Mouse (Mus musculus) neural tube, embryonic 12.5 days (tissue): ENCODE results near the gene Sorbs2. TPM values are rescaled to one million over a fixed set of nuclear protein-coding genes. Genes with fewer than 3 reads are reported as not detected.
A peak's percentile ranks its signal among the peaks of the same experiment; 100 is the strongest.
"Not testable (repeated sequence)": the region's sequence is repeated elsewhere in the genome, so short reads cannot be mapped to it uniquely, and the experiment has no call there.

Experiments
- ATAC-seq: fragments of 200-750 bp; cut with Nextera tagmentation; 2 replicates; pipeline ENCODE4 v1.8.0; 2017; ENCODE audit warnings: low read depth, mild to moderate bottlenecking, moderate TSS enrichment, moderate library complexity; ENCODE audit not compliant: low FRiP score
- H3K27ac ChIP-seq: fragments of 300-500 bp; sonication (generic); 2 replicates; pipeline ENCODE4 v1.5.1; 2016
- H3K27me3 ChIP-seq: fragments of 300-500 bp; sonication (generic); replicated peaks from 2 replicates; pipeline ENCODE4 v1.6.1; 2016; ENCODE audit warnings: mild to moderate bottlenecking
- H3K36me3 ChIP-seq: fragments of 300-500 bp; sonication (generic); 2 replicates; pipeline ENCODE4 v1.6.1; 2016; ENCODE audit warnings: mild to moderate bottlenecking
- H3K4me1 ChIP-seq: fragments of 300-500 bp; sonication (generic); 2 replicates; pipeline ENCODE4 v1.6.1; 2016
- H3K4me2 ChIP-seq: fragments of 300-500 bp; sonication (generic); replicated peaks from 2 replicates; pipeline ENCODE4 v1.6.1; 2016; ENCODE audit warnings: mild to moderate bottlenecking
- H3K4me3 ChIP-seq: fragments of 300-500 bp; sonication (generic); 2 replicates; pipeline ENCODE4 v1.5.1; 2016
- H3K9ac ChIP-seq: fragments of 300-500 bp; sonication (generic); 2 replicates; pipeline ENCODE4 v1.6.1; 2016; ENCODE audit warnings: mild to moderate bottlenecking
- H3K9me3 ChIP-seq: fragments of 300-500 bp; sonication (generic); 2 replicates; pipeline ENCODE4 v1.6.1; 2016; ENCODE audit warnings: mild to moderate bottlenecking
- WGBS: fragments of 180-500 bp; shearing (Covaris S2); methylation state at CpG from one replicate; pipeline ENCODE4 v1.1.7; 2016; 5-methylcytosine and 5-hydroxymethylcytosine counted together
- polyA plus RNA-seq: library from polyadenylated mRNA; unstranded; fragments of >200 nt; fragmentation: Nextera tagmentation; extraction: Ambion mirVana; gene quantifications from 2 replicates; pipeline ENCODE4 v1.2.1, GENCODE M21; 2016

The Sorbs2 gene
- polyA plus RNA-seq, 1 experiment from 2014 or later, result 50.0 TPM

DNA sequence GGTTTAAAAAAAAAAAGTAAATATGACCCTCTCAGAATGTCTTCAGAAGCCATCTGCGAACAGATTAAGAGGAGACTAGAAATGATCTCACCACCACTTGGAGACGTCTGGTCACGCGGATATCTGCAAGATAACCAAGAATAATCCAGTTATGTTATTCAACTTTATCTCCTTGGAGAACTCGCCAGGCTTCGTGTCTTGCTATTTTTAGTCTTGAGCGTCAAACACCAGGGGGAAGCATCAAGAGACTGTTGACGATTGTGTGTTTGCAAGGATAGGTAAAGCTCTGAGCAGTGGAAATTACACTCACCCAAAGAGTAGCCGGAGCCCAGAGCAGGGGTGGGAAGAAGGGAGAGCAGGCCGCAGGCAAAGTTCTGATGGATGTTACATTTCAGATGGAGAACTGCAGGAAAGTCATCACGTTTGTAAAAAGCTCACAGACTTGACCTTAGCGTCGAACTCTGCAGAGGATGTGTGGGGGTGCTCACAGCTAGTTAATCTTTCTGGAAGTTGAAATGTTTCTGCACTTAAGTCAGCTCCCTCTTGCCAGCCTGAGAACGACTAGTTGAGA, 337.4 kb downstream of the Sorbs2 start:
- Histone ChIP-seq H3K4me3 (no peak overlapping the region), H3K27ac (no peak overlapping the region), H3K4me2 (no peak overlapping the region), H3K9me3 (no peaks in the 10 kb centered on the region), H3K27me3 (no peaks in the 10 kb centered on the region), H3K36me3 (no peaks in the 10 kb centered on the region), H3K9ac (no peak overlapping the region), H3K4me1 (peaks cover 10% of the 10 kb centered on the region; the same call in 1 of the 2 replicates)
- no peak for ATAC-seq
- 84% methylated on average over 14 of the region's 14 CpGs for WGBS

- no peaks in the 10 kb centered on the region for H3K9me3 ChIP-seq
- peaks cover 10% of the 10 kb centered on the region; the same call in 1 of the 2 replicates for H3K4me1 ChIP-seq
- H3K9ac ChIP-seq, result no peak overlapping the region
- no peak overlapping the region for H3K27ac ChIP-seq
- ATAC-seq, result no peak
- no peaks in the 10 kb centered on the region for H3K36me3 ChIP-seq
- H3K27me3 ChIP-seq, result no peaks in the 10 kb centered on the region
- no peak overlapping the region for H3K4me3 ChIP-seq
- 78% methylated on average over 4 of the region's 4 CpGs for whole genome bisulfite sequencing
- H3K4me2 ChIP-seq, result no peak overlapping the region
Measured at GRCm38 (mm10) chr8:45845906-45846305, 338.3 kb downstream of the Sorbs2 start.

DNA sequence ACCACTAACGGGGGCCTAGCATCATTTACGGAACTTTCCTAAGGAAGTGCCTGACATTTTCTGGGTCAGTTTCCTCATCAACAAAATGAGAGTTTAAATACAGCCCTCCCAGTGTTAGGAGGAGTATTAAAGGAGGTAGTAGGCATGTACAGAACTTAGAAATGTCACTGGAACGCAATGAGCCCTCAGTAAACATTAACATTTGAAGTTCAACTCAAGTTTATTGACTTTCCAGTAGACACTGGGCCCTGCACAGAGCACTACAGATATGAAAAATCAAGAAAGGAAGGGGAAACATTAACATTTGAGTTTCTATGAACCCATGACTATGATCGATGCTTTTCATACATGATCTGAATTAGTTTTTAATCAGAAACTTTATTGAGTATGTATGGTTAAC, 347.5 kb downstream of the Sorbs2 start:
- WGBS, result 97% methylated on average over 4 of the region's 4 CpGs

GRCm38 (mm10) chr8:45857734-45858133, 350.1 kb downstream of the Sorbs2 start:
- no peak for ATAC-seq
- WGBS, result 45% methylated on average over 5 of the region's 5 CpGs

More for the DNA sequence above, 347.5 kb downstream of the Sorbs2 start:
- H3K36me3 ChIP-seq, result no peaks in the 10 kb centered on the region
- no peak overlapping the region for H3K27ac ChIP-seq
- H3K9ac ChIP-seq, result no peak overlapping the region
- no peak overlapping the region for H3K4me2 ChIP-seq
- H3K4me3 ChIP-seq, result no peak overlapping the region
- no peak for ATAC-seq
- peaks cover 4% of the 10 kb centered on the region; the same call in 1 of the 2 replicates for H3K4me1 ChIP-seq
- no peaks in the 10 kb centered on the region for H3K27me3 ChIP-seq
- no peaks in the 10 kb centered on the region for H3K9me3 ChIP-seq

GRCm38 (mm10) chr8:45858391-45858790, 350.8 kb downstream of the Sorbs2 start:
- Histone ChIP-seq H3K36me3 (no peaks in the 10 kb centered on the region), H3K27me3 (no peaks in the 10 kb centered on the region)

More at GRCm38 (mm10) chr8:45857734-45858133, 350.1 kb downstream of the Sorbs2 start:
- no peaks in the 10 kb centered on the region for H3K27me3 ChIP-seq
- H3K4me3 ChIP-seq, result no peak overlapping the region
- no peak overlapping the region for H3K9ac ChIP-seq
- no peaks in the 10 kb centered on the region for H3K9me3 ChIP-seq
- peaks cover 4% of the 10 kb centered on the region; the same call in 1 of the 2 replicates for H3K4me1 ChIP-seq
- no peaks in the 10 kb centered on the region for H3K36me3 ChIP-seq
- H3K27ac ChIP-seq, result no peak overlapping the region
- H3K4me2 ChIP-seq, result no peak overlapping the region

DNA sequence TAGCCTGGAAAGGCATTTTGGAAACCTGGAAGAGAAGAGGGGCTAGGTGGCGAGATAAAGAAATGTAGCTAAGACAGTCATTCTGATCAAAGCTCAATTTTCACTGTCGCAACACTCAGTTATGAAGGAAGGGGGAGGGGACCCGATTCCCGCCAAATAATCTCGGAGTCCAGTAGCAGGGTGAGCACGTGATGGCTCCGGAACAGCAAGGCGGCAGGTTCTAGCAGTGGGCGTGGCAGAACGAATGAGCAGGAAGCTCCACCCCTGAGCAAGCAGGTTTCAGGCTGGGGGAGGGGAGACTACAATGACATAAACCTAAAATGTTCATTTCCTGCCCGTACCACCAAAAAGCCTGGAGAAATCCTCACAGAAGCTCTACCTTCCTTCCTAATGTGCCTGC, 364.0 kb downstream of the Sorbs2 start:
- not testable (repeated sequence) for H3K27me3 ChIP-seq, H3K9ac ChIP-seq, H3K4me1 ChIP-seq, H3K4me3 ChIP-seq, H3K27ac ChIP-seq, H3K36me3 ChIP-seq, H3K4me2 ChIP-seq, H3K9me3 ChIP-seq, ATAC-seq
- 85% methylated on average over 11 of the region's 11 CpGs for WGBS

More at GRCm38 (mm10) chr8:45858391-45858790, 350.8 kb downstream of the Sorbs2 start:
- WGBS, result 31% methylated on average over 9 of the region's 9 CpGs
- H3K27ac ChIP-seq, result no peak overlapping the region
- H3K9me3 ChIP-seq, result no peaks in the 10 kb centered on the region
- no peak overlapping the region for H3K4me2 ChIP-seq
- ATAC-seq, result no peak
- H3K9ac ChIP-seq, result no peak overlapping the region
- no peak overlapping the region for H3K4me3 ChIP-seq
- H3K4me1 ChIP-seq, result peaks cover 4% of the 10 kb centered on the region; the same call in 1 of the 2 replicates

GRCm38 (mm10) chr8:45872077-45872476, 364.5 kb downstream of the Sorbs2 start:
- no peaks in the 10 kb centered on the region for H3K27me3 ChIP-seq
- H3K9me3 ChIP-seq, result no peaks in the 10 kb centered on the region
- H3K4me3 ChIP-seq, result no peak overlapping the region
- H3K9ac ChIP-seq, result no peak overlapping the region
- no peak overlapping the region for H3K4me2 ChIP-seq
- peaks cover 6% of the 10 kb centered on the region; the same call in 1 of the 2 replicates for H3K4me1 ChIP-seq
- H3K36me3 ChIP-seq, result no peaks in the 10 kb centered on the region
- ATAC-seq, result no peak
- 78% methylated on average over 7 of the region's 7 CpGs for WGBS
- no peak overlapping the region for H3K27ac ChIP-seq

GRCm38 (mm10) chr8:45874945-45875626, 367.5 kb downstream of the Sorbs2 start:
- ATAC-seq, result peak; percentile 91
- Histone ChIP-seq H3K9ac (no peak overlapping the region), H3K9me3 (peaks cover 4% of the 10 kb centered on the region; the same call in 1 of the 2 replicates), H3K4me2 (peak overlapping the region; percentile 28), H3K4me1 (peaks cover 6% of the 10 kb centered on the region; the same call in 1 of the 2 replicates), H3K27ac (peak overlapping the region; percentile 65; the same call in 1 of the 2 replicates), H3K36me3 (no peaks in the 10 kb centered on the region), H3K4me3 (no peak overlapping the region), H3K27me3 (no peaks in the 10 kb centered on the region)
- 24% methylated on average over 10 of the region's 10 CpGs for WGBS

- ATAC-seq, result no peak
- no peak overlapping the region for H3K4me2 ChIP-seq
- H3K27me3 ChIP-seq, result no peaks in the 10 kb centered on the region
- H3K4me1 ChIP-seq, result peaks cover 6% of the 10 kb centered on the region; the same call in 1 of the 2 replicates
- no peak overlapping the region for H3K4me3 ChIP-seq
- no peaks in the 10 kb centered on the region for H3K36me3 ChIP-seq
- H3K9me3 ChIP-seq, result peaks cover 6% of the 10 kb centered on the region; the same call in 1 of the 2 replicates
- no peak overlapping the region for H3K9ac ChIP-seq
- WGBS, result 78% methylated on average over 5 of the region's 5 CpGs
- no peak overlapping the region for H3K27ac ChIP-seq
Measured at GRCm38 (mm10) chr8:45876397-45876796, 368.8 kb downstream of the Sorbs2 start.

Other genes starting within 250 kb of the Sorbs2 start
- not detected in 2 replicates for gene F11, start 245.8 kb upstream of the Sorbs2 start, polyA plus RNA-seq
- not detected in 2 replicates for gene Klkb1, start 212.9 kb upstream of the Sorbs2 start, polyA plus RNA-seq
- gene Gm45753, start 199.3 kb upstream of the Sorbs2 start, polyA plus RNA-seq, result not detected in 2 replicates
- gene Cyp4v3, start 174.6 kb upstream of the Sorbs2 start, polyA plus RNA-seq, result 0.98 and 1.2 TPM in 2 replicates
- gene Fam149a, start 125.5 kb upstream of the Sorbs2 start, polyA plus RNA-seq, result 9.0 and 9.3 TPM in 2 replicates
- gene Tlr3, start 96.7 kb upstream of the Sorbs2 start, polyA plus RNA-seq, result 0.80 and 1.2 TPM in 2 replicates